Mouse (Mus musculus) bone marrow, adult 2 months (tissue): ENCODE results near the gene Arfgef2.

ENCODE experiments used
- CTCF ChIP-seq: fragments of 200-500 bp; IDR thresholded peaks from 2 replicates; pipeline ENCODE4 v1.5.1; 2011; ENCODE audit warnings: low read length, control low read depth; ENCODE audit not compliant: control insufficient read depth, insufficient read depth
- POLR2A ChIP-seq: fragments of 200-500 bp; IDR thresholded peaks from 2 replicates; pipeline ENCODE4 v1.6.1; 2011; ENCODE audit warnings: low read depth, mild to moderate bottlenecking, control low read depth, low read length, borderline replicate concordance; ENCODE audit not compliant: control insufficient read depth

DNA sequence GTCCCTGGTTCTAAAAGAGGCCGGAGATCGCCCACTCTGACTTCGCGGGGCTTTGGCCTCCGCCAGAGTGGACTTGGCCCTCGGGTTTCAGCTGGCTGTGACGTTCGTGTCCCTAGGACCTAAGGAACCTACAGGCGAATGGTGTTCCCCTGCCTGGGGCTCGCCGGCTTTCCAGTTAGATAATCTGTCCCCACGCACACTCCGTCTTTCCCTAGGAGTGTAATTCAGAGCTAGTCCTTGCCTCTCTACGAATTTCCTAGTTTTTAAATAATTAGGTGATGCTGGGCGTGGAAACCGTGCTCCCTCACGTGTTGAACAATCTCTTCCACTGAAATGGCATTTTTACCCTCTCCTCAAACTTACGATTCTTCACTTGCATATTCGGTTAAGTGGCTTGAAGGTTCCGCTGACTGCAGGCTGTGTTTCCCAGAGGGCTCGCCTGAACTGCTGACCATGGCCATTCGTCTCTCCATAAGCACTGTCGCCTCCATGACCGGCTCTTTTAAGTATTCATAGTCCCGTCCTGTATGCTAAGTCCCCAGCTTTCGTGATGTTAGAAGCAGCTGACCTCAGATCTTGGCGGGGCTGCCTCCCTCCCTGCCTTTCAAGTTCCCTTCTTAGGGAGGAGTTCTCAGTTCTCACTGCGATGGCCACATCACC lies 101.3 kb downstream of the Arfgef2 start:
- TF ChIP-seq CTCF: no peak
- TF ChIP-seq POLR2A: no peak
